Comparison of ENCODE assay signal across 9 mouse cellular contexts in the genomic region with DNA sequence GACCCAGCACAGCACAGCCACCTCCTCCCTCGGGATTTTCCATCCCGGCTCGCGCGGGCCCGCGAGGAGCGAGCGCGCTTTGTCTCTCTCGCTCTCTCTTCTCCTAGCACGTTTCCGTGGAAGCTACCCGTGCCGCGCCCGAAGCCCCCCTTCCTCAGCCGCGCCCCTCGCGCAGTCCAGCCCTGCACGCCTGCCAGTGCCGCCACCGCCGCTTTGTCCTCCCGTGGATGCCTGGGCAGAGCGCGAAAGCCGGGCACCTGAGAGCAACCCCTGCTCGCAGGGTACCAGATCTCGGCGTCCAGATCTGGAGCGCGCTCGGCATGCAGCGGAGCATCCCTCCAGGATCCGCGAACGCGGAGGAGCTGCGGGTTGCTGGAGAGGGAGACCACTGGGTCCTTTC. TPM values are rescaled to one million over a fixed set of nuclear protein-coding genes. Genes with fewer than 3 reads are reported as not detected.
DNase-seq lines count a peak whose midpoint lies in the region; ATAC-seq and TF ChIP-seq lines count a peak whose summit lies in the region.
"Had no signal": no experiment of that assay in that cellular context is flagged by ENCODE, and none has a peak within 500 bp of the region (broad histone marks: within the 10 kb centered on the region; RNA-seq: fewer than 3 reads in every experiment).

No protein-coding gene starts in this region.

- peak overlapping the region; percentile 85 for H3K27ac ChIP-seq in forebrain, embryonic 13.5 days
- peak overlapping the region; percentile 93 for H3K27ac ChIP-seq in layer of hippocampus, adult 2 months
- H3K27ac ChIP-seq: liver, embryonic 15.5 days had no signal

- no peaks in the 10 kb centered on the region for H3K9me3 ChIP-seq in forebrain, embryonic 13.5 days (replicated peaks)
- H3K9me3 ChIP-seq: liver, embryonic 15.5 days had no signal

- H3K36me3 ChIP-seq in forebrain, embryonic 13.5 days (ENCODE audit: poor library complexity, severe bottlenecking), result no peaks in the 10 kb centered on the region
- H3K36me3 ChIP-seq: liver, embryonic 15.5 days had no signal

- H3K27me3 ChIP-seq in forebrain, embryonic 13.5 days, result 0 out of 2 replicates have a peak, but pooled peaks cover 5% of the 10 kb centered on the region

- TF ChIP-seq CTCF in layer of hippocampus, adult 2 months (conservative IDR thresholded peaks at IDR 0.05), result no peak

- ATAC-seq in forebrain, embryonic 13.5 days, result peak; percentile 23
- no peak for ATAC-seq in erythroblast, adult 5-6 weeks (replicated peaks; ENCODE audit: low FRiP score, poor library complexity, severe bottlenecking)

- peak overlapping the region; percentile 69 for H3K4me3 ChIP-seq in forebrain, embryonic 13.5 days
- peak overlapping the region; percentile 57 for H3K4me3 ChIP-seq in layer of hippocampus, adult 2 months
- H3K4me3 ChIP-seq: liver, embryonic 15.5 days had no signal

- peak overlapping the region; percentile 91 for H3K9ac ChIP-seq in forebrain, embryonic 13.5 days
- H3K9ac ChIP-seq: liver, embryonic 15.5 days had no signal

- peak; percentile 19 for DNase-seq in adrenal gland, postnatal 14 days
- DNase-seq in adrenal gland, postnatal 10 days, result no peak
- peak; percentile 61 for DNase-seq in brain, adult 2 months (ENCODE audit: low read depth, low spot score)
- DNase-seq in layer of hippocampus, adult 2 months (ENCODE audit: low spot score in 2 of 2), result peak; percentile 46 to 59
- peak; percentile 40 for DNase-seq in neural tube, embryonic 10.5 days (ENCODE audit: extremely low spot score, low spot score)
- DNase-seq in kidney, adult 9 months, result no peak

- H3K4me1 ChIP-seq in forebrain, embryonic 13.5 days, result peaks cover 30% of the 10 kb centered on the region

- WGBS in forebrain, embryonic 13.5 days, result under 1% methylated on average over 37 of the region's 41 CpGs

- H3K4me2 ChIP-seq in forebrain, embryonic 13.5 days, result peak overlapping the region; percentile 79

RNA-seq across cellular contexts. Expression of a gene that starts 1.2 kb away (rescaled TPM):
- total RNA-seq in adrenal gland, postnatal 14 days (2021), result 9.6 and 10.2 TPM in 2 replicates
- total RNA-seq in adrenal gland, postnatal 10 days (2021), result 10 to 100 TPM in 1 of 2 experiments, 1 to 10 TPM in 1; 9.9 to 12.6 TPM
- 31.4 and 34.6 TPM in 2 replicates for polyA plus RNA-seq in forebrain, embryonic 13.5 days (2015; fragmentation: Nextera tagmentation; extraction: Ambion mirVana)
- total RNA-seq in layer of hippocampus, adult 2 months (2021), result 10 to 100 TPM; 74.2 to 75.8 TPM
- total RNA-seq in erythroblast, adult 5-6 weeks (2015; ENCODE audit: low replicate concordance), result not detected in 2 replicates
- total RNA-seq in erythroblast, adult 5-6 weeks (2017; ENCODE audit: low replicate concordance), result 0.42 TPM in 1 of 2 replicates, not detected in the other

Comparison
In these comparisons a context has a peak if more than half of its experiments do, and no peak if none do; other contexts are left out.
1. DNase-seq: peak in adrenal gland, postnatal 14 days (single experiment), brain, adult 2 months (single experiment), layer of hippocampus, adult 2 months (2 of 2) and neural tube, embryonic 10.5 days (single experiment); none in adrenal gland, postnatal 10 days (single experiment) and kidney, adult 9 months (single experiment).